Mouse (Mus musculus) retina, embryonic 14.5 days (tissue): ENCODE data around the gene Macf1.
A peak's percentile ranks its signal among the peaks of the same experiment; 100 is the strongest.

Experiments used
- DNase-seq: peaks from one replicate; pipeline ENCODE4 v3.0.0-alpha.2; 2015; ENCODE audit warnings: low spot score

The Macf1 gene

GRCm38 (mm10) chr4:123404056-123404455 is 280.1 kb downstream of the Macf1 start:
- DNase-seq: no peak

GRCm38 (mm10) chr4:123402244-123402643 is 281.9 kb downstream of the Macf1 start:
- no peak for DNase-seq

- DNase-seq: no peak
These were observed 282.9 kb downstream of the Macf1 start for GRCm38 (mm10) chr4:123401265-123401664.

GRCm38 (mm10) chr4:123397643-123398434 is 286.3 kb downstream of the Macf1 start:
- no peak for DNase-seq

- no peak for DNase-seq
These were observed 287.1 kb downstream of the Macf1 start for GRCm38 (mm10) chr4:123397049-123397448.

- no peak for DNase-seq
These were observed 288.6 kb downstream of the Macf1 start for GRCm38 (mm10) chr4:123395435-123396000.

- no peak for DNase-seq
These were observed 289.3 kb downstream of the Macf1 start for GRCm38 (mm10) chr4:123394878-123395277.

- DNase-seq: no peak
These were observed 289.9 kb downstream of the Macf1 start for GRCm38 (mm10) chr4:123394269-123394668.

GRCm38 (mm10) chr4:123393004-123393403 is 291.2 kb downstream of the Macf1 start:
- DNase-seq: no peak

GRCm38 (mm10) chr4:123392187-123392586 is 292.0 kb downstream of the Macf1 start:
- DNase-seq: peak; percentile 25

GRCm38 (mm10) chr4:123385028-123385427 is 299.1 kb downstream of the Macf1 start:
- no peak for DNase-seq

GRCm38 (mm10) chr4:123383173-123383572 is 301.0 kb downstream of the Macf1 start:
- DNase-seq: no peak

- no peak for DNase-seq
These were observed 302.1 kb downstream of the Macf1 start for GRCm38 (mm10) chr4:123382051-123382450.

- no peak for DNase-seq
These were observed 302.6 kb downstream of the Macf1 start for GRCm38 (mm10) chr4:123381598-123381997.

- no peak for DNase-seq
These were observed 308.1 kb downstream of the Macf1 start for GRCm38 (mm10) chr4:123376031-123376430.

- no peak for DNase-seq
These were observed 309.7 kb downstream of the Macf1 start for GRCm38 (mm10) chr4:123374316-123375008.

- no peak for DNase-seq
These were observed 320.6 kb downstream of the Macf1 start for GRCm38 (mm10) chr4:123363555-123363954.

- no peak for DNase-seq
These were observed 323.4 kb downstream of the Macf1 start for GRCm38 (mm10) chr4:123360771-123361170.

- DNase-seq: no peak
These were observed 325.5 kb downstream of the Macf1 start for GRCm38 (mm10) chr4:123358613-123359012.

- no peak for DNase-seq
These were observed 328.2 kb downstream of the Macf1 start for GRCm38 (mm10) chr4:123355941-123356340.

GRCm38 (mm10) chr4:123353271-123353877 is 330.8 kb downstream of the Macf1 start:
- no peak for DNase-seq

GRCm38 (mm10) chr4:123343471-123343789 is 340.7 kb downstream of the Macf1 start:
- DNase-seq: no peak
